Mouse (Mus musculus): ENCODE data around the gene Ncoa1. TPM values are rescaled to one million over a fixed set of nuclear protein-coding genes. Genes with fewer than 3 reads are reported as not detected.

The Ncoa1 gene
- polyA plus RNA-seq, 1 experiment from 2014 or later: 0.76 TPM

DNA sequence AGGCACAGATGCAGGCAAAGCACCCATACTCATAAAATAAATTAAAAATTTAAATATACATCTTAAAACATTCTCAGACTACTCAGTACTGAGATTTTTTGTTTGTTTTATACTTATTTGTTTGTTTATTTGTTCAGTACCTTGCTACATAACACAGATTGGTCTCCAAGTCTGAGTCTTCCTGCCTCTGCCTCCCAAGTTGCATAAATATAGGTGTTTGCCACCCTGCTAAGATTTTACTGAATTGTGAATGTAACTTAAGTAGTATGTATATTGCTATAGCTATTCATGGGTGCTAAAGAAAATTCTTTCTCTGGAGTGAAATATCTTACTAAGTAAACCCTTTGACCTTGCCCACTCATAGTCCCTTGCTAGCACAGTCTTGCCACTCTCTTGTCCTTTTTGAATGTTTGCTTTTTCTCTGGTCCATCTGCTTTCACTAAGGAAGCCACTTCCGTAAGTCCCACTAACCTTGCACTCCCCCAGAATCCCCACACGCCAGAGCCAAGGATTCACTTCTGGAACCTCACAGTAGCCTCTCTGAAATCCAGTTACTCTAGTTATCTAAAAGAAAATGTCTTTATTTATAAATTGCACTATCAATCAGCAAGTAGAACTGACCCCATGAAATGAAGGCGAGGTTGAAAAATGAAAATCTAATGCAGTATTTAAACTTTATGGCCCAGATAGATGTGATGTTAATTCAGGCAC is 2.3 kb upstream of the Ncoa1 start:
- Histone ChIP-seq H3K4me3 (ENCODE audit: low read depth, low read length) (no peak overlapping the region), H3K27me3 (ENCODE audit: control insufficient read depth, insufficient read depth, low read depth, low read length) (peaks cover 40% of the 10 kb centered on the region), H3K36me3 (ENCODE audit: control insufficient read depth, insufficient read depth) (no peaks in the 10 kb centered on the region), H3K9ac (ENCODE audit: low read depth, low read length) (no peak overlapping the region), H3K9me3 (replicated peaks; ENCODE audit: control insufficient read depth, low read length) (no peaks in the 10 kb centered on the region), H3K27ac (ENCODE audit: low read length) (no peak overlapping the region), H3K4me2 (ENCODE audit: low read depth, low read length) (no peak overlapping the region), H3K4me1 (ENCODE audit: control insufficient read depth, low read depth, low read length) (peaks cover 7% of the 10 kb centered on the region)
- ATAC-seq (ENCODE audit: low read depth): no peak
- 72% methylated on average over 3 of the region's 3 CpGs for WGBS (ENCODE audit: insufficient replicate concordance)

- Histone ChIP-seq H3K27ac (ENCODE audit: low read length) (no peak overlapping the region), H3K4me2 (ENCODE audit: low read depth, low read length) (no peak overlapping the region), H3K4me1 (ENCODE audit: control insufficient read depth, low read depth, low read length) (peaks cover 7% of the 10 kb centered on the region), H3K9me3 (replicated peaks; ENCODE audit: control insufficient read depth, low read length) (no peaks in the 10 kb centered on the region), H3K27me3 (ENCODE audit: control insufficient read depth, insufficient read depth, low read depth, low read length) (peaks cover 51% of the 10 kb centered on the region), H3K36me3 (ENCODE audit: control insufficient read depth, insufficient read depth) (no peaks in the 10 kb centered on the region), H3K4me3 (ENCODE audit: low read depth, low read length) (no peak overlapping the region), H3K9ac (ENCODE audit: low read depth, low read length) (no peak overlapping the region)
- ATAC-seq (ENCODE audit: low read depth): no peak
- WGBS (ENCODE audit: insufficient replicate concordance): 70% methylated on average over 6 of the region's 6 CpGs
Measured at GRCm38 (mm10) chr12:4477941-4478795, 1.2 kb upstream of the Ncoa1 start.

GRCm38 (mm10) chr12:4476291-4476831 is 621 bp downstream of the Ncoa1 start:
- Histone ChIP-seq H3K27me3 (ENCODE audit: control insufficient read depth, insufficient read depth, low read depth, low read length) (peaks cover 57% of the 10 kb centered on the region), H3K4me2 (ENCODE audit: low read depth, low read length) (peak overlapping the region; percentile 92), H3K27ac (ENCODE audit: low read length) (peak overlapping the region; percentile 74), H3K36me3 (ENCODE audit: control insufficient read depth, insufficient read depth) (no peaks in the 10 kb centered on the region), H3K4me3 (ENCODE audit: low read depth, low read length) (peak overlapping the region; percentile 88), H3K4me1 (ENCODE audit: control insufficient read depth, low read depth, low read length) (peaks cover 7% of the 10 kb centered on the region), H3K9ac (ENCODE audit: low read depth, low read length) (peak overlapping the region; percentile 84), H3K9me3 (replicated peaks; ENCODE audit: control insufficient read depth, low read length) (no peaks in the 10 kb centered on the region)
- under 1% methylated on average over 48 of the region's 73 CpGs for WGBS (ENCODE audit: insufficient replicate concordance)
- ATAC-seq (ENCODE audit: low read depth): peak; percentile 53

DNA sequence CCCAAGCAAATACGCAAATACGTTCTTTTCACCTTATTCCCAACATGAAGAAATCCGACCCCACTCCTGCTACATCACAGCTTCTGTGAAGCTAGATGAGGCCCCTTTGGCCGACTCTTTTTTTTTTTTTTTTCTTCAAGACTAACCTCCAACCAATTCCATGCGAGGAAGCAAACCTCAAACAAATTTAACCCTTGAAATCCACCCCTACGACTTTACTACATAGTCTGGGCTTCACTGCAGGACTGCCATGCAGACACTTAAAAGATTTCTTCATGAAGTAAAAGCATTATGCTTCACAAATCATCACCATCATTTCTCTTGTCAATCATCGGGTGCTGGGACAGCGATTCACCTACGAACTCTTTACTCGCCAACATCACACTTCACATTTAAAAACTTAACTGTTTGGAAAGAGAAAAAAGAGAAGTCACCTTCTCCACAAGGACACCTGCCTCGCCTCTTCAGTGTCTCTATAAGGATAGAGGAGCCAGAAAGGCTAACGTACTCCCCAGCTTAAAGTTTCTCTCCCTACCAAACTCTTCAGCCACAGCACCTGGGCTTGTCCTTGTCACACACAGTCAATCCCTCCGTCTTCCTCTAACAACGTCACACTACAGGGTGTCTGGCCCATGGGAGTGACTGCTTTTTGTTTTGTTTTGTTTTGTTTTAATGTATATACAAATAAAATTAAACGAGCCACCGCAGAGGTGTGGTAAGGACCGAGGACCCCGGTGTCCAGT is 1.6 kb downstream of the Ncoa1 start:
- Histone ChIP-seq H3K4me3 (ENCODE audit: low read depth, low read length) (peak overlapping the region; percentile 88), H3K27ac (ENCODE audit: low read length) (no peak overlapping the region), H3K4me1 (ENCODE audit: control insufficient read depth, low read depth, low read length) (peaks cover 7% of the 10 kb centered on the region), H3K36me3 (ENCODE audit: control insufficient read depth, insufficient read depth) (no peaks in the 10 kb centered on the region), H3K27me3 (ENCODE audit: control insufficient read depth, insufficient read depth, low read depth, low read length) (peaks cover 57% of the 10 kb centered on the region), H3K4me2 (ENCODE audit: low read depth, low read length) (peak overlapping the region; percentile 92), H3K9ac (ENCODE audit: low read depth, low read length) (no peak overlapping the region), H3K9me3 (replicated peaks; ENCODE audit: control insufficient read depth, low read length) (no peaks in the 10 kb centered on the region)
- no peak for ATAC-seq (ENCODE audit: low read depth)
- 14% methylated on average over 18 of the region's 18 CpGs for WGBS (ENCODE audit: insufficient replicate concordance)

GRCm38 (mm10) chr12:4469115-4469514 is 7.9 kb downstream of the Ncoa1 start:
- H3K9ac ChIP-seq (ENCODE audit: low read depth, low read length): no peak overlapping the region
- no peaks in the 10 kb centered on the region for H3K36me3 ChIP-seq (ENCODE audit: control insufficient read depth, insufficient read depth)
- H3K4me2 ChIP-seq (ENCODE audit: low read depth, low read length): no peak overlapping the region
- no peak overlapping the region for H3K27ac ChIP-seq (ENCODE audit: low read length)
- H3K4me1 ChIP-seq (ENCODE audit: control insufficient read depth, low read depth, low read length): no peaks in the 10 kb centered on the region
- H3K9me3 ChIP-seq (replicated peaks; ENCODE audit: control insufficient read depth, low read length): no peaks in the 10 kb centered on the region
- H3K27me3 ChIP-seq (ENCODE audit: control insufficient read depth, insufficient read depth, low read depth, low read length): peaks cover 15% of the 10 kb centered on the region
- 33% methylated on average over 2 of the region's 2 CpGs for WGBS (ENCODE audit: insufficient replicate concordance)
- no peak overlapping the region for H3K4me3 ChIP-seq (ENCODE audit: low read depth, low read length)
- no peak for ATAC-seq (ENCODE audit: low read depth)

DNA sequence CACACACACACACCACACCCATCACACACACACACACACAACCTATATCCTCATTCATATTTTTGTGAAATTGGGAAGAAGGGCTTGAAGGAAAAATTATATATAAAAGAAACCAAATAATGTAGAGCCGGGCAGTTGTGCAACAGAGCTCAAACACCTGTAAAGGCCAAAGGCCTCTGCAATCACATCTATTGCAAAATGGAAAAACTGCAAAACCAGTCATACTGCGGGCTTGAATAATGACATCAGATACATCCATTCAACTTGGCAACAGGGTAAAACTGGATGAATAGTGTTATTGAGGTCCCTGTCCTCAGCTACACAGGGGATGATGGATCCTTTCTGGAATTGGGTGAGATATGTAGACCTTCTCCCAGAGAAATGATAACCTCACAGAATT is 13.3 kb downstream of the Ncoa1 start:
- Histone ChIP-seq H3K4me3 (ENCODE audit: low read depth, low read length) (no peak overlapping the region), H3K36me3 (ENCODE audit: control insufficient read depth, insufficient read depth) (no peaks in the 10 kb centered on the region), H3K9me3 (replicated peaks; ENCODE audit: control insufficient read depth, low read length) (no peaks in the 10 kb centered on the region), H3K27me3 (ENCODE audit: control insufficient read depth, insufficient read depth, low read depth, low read length) (no peaks in the 10 kb centered on the region), H3K9ac (ENCODE audit: low read depth, low read length) (no peak overlapping the region), H3K4me1 (ENCODE audit: control insufficient read depth, low read depth, low read length) (no peaks in the 10 kb centered on the region), H3K4me2 (ENCODE audit: low read depth, low read length) (no peak overlapping the region), H3K27ac (ENCODE audit: low read length) (no peak overlapping the region)
- WGBS (ENCODE audit: insufficient replicate concordance): 63% methylated on average over 2 of the region's 2 CpGs
- ATAC-seq (ENCODE audit: low read depth): peak; percentile 53; the same call in 1 of the 2 replicates

- WGBS (ENCODE audit: insufficient replicate concordance): 68% methylated on average over 1 of the region's 1 CpGs
- H3K9me3 ChIP-seq (replicated peaks; ENCODE audit: control insufficient read depth, low read length): no peaks in the 10 kb centered on the region; the same call in 1 of the 2 replicates
- no peak for ATAC-seq (ENCODE audit: low read depth)
Measured at GRCm38 (mm10) chr12:4462420-4462819, 14.6 kb downstream of the Ncoa1 start.

DNA sequence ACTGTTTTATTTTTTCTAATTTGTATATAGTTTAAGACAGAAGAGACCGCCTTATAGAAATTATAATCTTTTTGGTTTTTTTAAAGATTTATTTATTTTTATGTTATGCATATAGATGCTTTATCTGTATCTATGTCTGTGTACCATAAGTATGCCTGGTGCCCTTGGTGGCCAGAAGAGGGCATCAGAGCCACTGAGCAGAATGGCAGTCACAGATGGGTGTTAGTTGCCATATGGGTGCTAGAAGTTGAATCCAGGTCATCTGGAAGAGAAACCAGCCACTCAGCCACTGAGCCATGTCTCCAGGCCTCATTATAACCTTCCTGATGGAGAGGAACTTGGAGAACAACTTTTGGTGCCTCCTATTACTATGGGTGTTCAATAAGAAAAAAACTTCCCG is 16.0 kb downstream of the Ncoa1 start:
- WGBS (ENCODE audit: insufficient replicate concordance): 76% methylated on average over 2 of the region's 2 CpGs
- no peaks in the 10 kb centered on the region for H3K4me1 ChIP-seq (ENCODE audit: control insufficient read depth, low read depth, low read length)
- no peaks in the 10 kb centered on the region for H3K27me3 ChIP-seq (ENCODE audit: control insufficient read depth, insufficient read depth, low read depth, low read length)
- no peak overlapping the region for H3K27ac ChIP-seq (ENCODE audit: low read length)
- no peak for ATAC-seq (ENCODE audit: low read depth)
- no peak overlapping the region for H3K4me3 ChIP-seq (ENCODE audit: low read depth, low read length)
- no peak overlapping the region for H3K4me2 ChIP-seq (ENCODE audit: low read depth, low read length)
- no peaks in the 10 kb centered on the region; the same call in 1 of the 2 replicates for H3K9me3 ChIP-seq (replicated peaks; ENCODE audit: control insufficient read depth, low read length)
- H3K9ac ChIP-seq (ENCODE audit: low read depth, low read length): no peak overlapping the region
- no peaks in the 10 kb centered on the region for H3K36me3 ChIP-seq (ENCODE audit: control insufficient read depth, insufficient read depth)

More at GRCm38 (mm10) chr12:4462420-4462819, 14.6 kb downstream of the Ncoa1 start:
- Histone ChIP-seq H3K4me2 (ENCODE audit: low read depth, low read length) (no peak overlapping the region), H3K4me1 (ENCODE audit: control insufficient read depth, low read depth, low read length) (no peaks in the 10 kb centered on the region), H3K4me3 (ENCODE audit: low read depth, low read length) (no peak overlapping the region), H3K27ac (ENCODE audit: low read length) (no peak overlapping the region), H3K36me3 (ENCODE audit: control insufficient read depth, insufficient read depth) (no peaks in the 10 kb centered on the region), H3K9ac (ENCODE audit: low read depth, low read length) (no peak overlapping the region), H3K27me3 (ENCODE audit: control insufficient read depth, insufficient read depth, low read depth, low read length) (no peaks in the 10 kb centered on the region)
